Mouse (Mus musculus) brain, embryonic 14.5 days (tissue): ENCODE results near the gene Krt6a. TPM values are rescaled to one million over a fixed set of nuclear protein-coding genes. Genes with fewer than 3 reads are reported as not detected.
A peak's percentile ranks its signal among the peaks of the same experiment; 100 is the strongest.
"Not testable (repeated sequence)": the region's sequence is repeated elsewhere in the genome, so short reads cannot be mapped to it uniquely, and the experiment has no call there.

Experiments used
- DNase-seq: peaks from one replicate; pipeline ENCODE4 v3.0.0-alpha.2; 2011; ENCODE audit warnings: low read depth
- CTCF ChIP-seq: fragments of 200-500 bp; IDR thresholded peaks from 2 replicates; pipeline ENCODE4 v1.5.1; 2012; ENCODE audit warnings: inconsistent platforms, mild to moderate bottlenecking, moderate library complexity, borderline replicate concordance; ENCODE audit not compliant: insufficient read depth, insufficient read length; ENCODE audit errors: extremely low read depth
- POLR2A ChIP-seq: fragments of 200-500 bp; IDR thresholded peaks from 2 replicates; pipeline ENCODE4 v1.6.1; 2012; ENCODE audit warnings: mild to moderate bottlenecking, inconsistent platforms, borderline replicate concordance; ENCODE audit not compliant: poor library complexity, insufficient read depth, insufficient read length, severe bottlenecking; ENCODE audit errors: extremely low read depth
- polyA plus RNA-seq: library from polyadenylated mRNA; depleted of rRNA; stranded (reverse); fragments of >200 nt; gene quantifications from 2 replicates; pipeline ENCODE4 v1.2.3, GENCODE M21; 2012; rRNA removed

Gene Krt6a
- polyA plus RNA-seq, 1 experiment = 0.29 TPM

- TF ChIP-seq POLR2A = no peak
- TF ChIP-seq CTCF = no peak
- DNase-seq = peak; percentile 3
Observed at GRCm38 (mm10) chr15:101697326-101698188, 3.5 kb upstream of the Krt6a start.

GRCm38 (mm10) chr15:101690460-101690859 lies 3.6 kb downstream of the Krt6a start:
- not testable (repeated sequence) for DNase-seq

- TF ChIP-seq POLR2A (no peak), CTCF (no peak)
- no peak for DNase-seq
Observed at GRCm38 (mm10) chr15:101688161-101688560, 5.9 kb downstream of the Krt6a start.

- TF ChIP-seq POLR2A (no peak), CTCF (no peak)
Observed at GRCm38 (mm10) chr15:101680187-101680586, 13.9 kb downstream of the Krt6a start, which contains the start of gene Krt6b. TSS of gene Krt6b (minus strand) at chr15:101680287.

GRCm38 (mm10) chr15:101675978-101676377 lies 18.1 kb downstream of the Krt6a start:
- DNase-seq = no peak
- TF ChIP-seq CTCF = no peak
- no peak for TF ChIP-seq POLR2A

More at GRCm38 (mm10) chr15:101680187-101680586, 13.9 kb downstream of the Krt6a start, which contains the start of gene Krt6b:
- DNase-seq = no peak

- TF ChIP-seq CTCF (no peak), POLR2A (no peak)
- peak; percentile 53 for DNase-seq
Observed at GRCm38 (mm10) chr15:101652736-101653265, 41.3 kb downstream of the Krt6a start.

GRCm38 (mm10) chr15:101647280-101647679 lies 46.8 kb downstream of the Krt6a start, which contains the start of gene Gm5478:
TSS of gene Gm5478 (minus strand) at chr15:101647380.
- TF ChIP-seq POLR2A (no peak), CTCF (no peak)
- no peak for DNase-seq

Other genes starting within 250 kb of the Krt6a start
- gene Krt88, start 246.6 kb downstream of the Krt6a start, polyA plus RNA-seq = not detected in 2 replicates
- gene Krt81, start 230.6 kb downstream of the Krt6a start, polyA plus RNA-seq = not detected in 2 replicates
- 0.08 TPM in 1 of 2 replicates, not detected in the other for gene Krt86, start 220.8 kb downstream of the Krt6a start, polyA plus RNA-seq
- gene Krt83, start 202.8 kb downstream of the Krt6a start, polyA plus RNA-seq = not detected in 2 replicates
- not detected in 2 replicates for gene Gm49425, start 177.0 kb downstream of the Krt6a start, polyA plus RNA-seq
- gene Krt84, start 161.5 kb downstream of the Krt6a start, polyA plus RNA-seq = not detected in 2 replicates
- not detected in 2 replicates for gene Krt82, start 143.6 kb downstream of the Krt6a start, polyA plus RNA-seq
- 0.10 and 0.11 TPM in 2 replicates for gene Krt90, start 131.4 kb downstream of the Krt6a start, polyA plus RNA-seq
- 0.06 and 0.07 TPM in 2 replicates for gene Krt75, start 120.4 kb downstream of the Krt6a start, polyA plus RNA-seq
- gene Gm5414, start 66.1 kb downstream of the Krt6a start, polyA plus RNA-seq = not detected in 2 replicates
- gene Gm5478, start 46.9 kb downstream of the Krt6a start, polyA plus RNA-seq = not detected in 2 replicates
- gene Krt6b, start 14.0 kb downstream of the Krt6a start, polyA plus RNA-seq = not detected in 2 replicates
- gene Krt5, start 18.6 kb upstream of the Krt6a start, polyA plus RNA-seq = 33.7 and 53.0 TPM in 2 replicates
- 0.09 and 0.18 TPM in 2 replicates for gene Krt71, start 48.8 kb upstream of the Krt6a start, polyA plus RNA-seq
- gene Krt72, start 92.2 kb upstream of the Krt6a start, polyA plus RNA-seq = 0.04 and 0.08 TPM in 2 replicates
- 0.78 and 0.98 TPM in 2 replicates for gene Krt73, start 108.0 kb upstream of the Krt6a start, polyA plus RNA-seq
- not detected in 2 replicates for gene Krt2, start 123.9 kb upstream of the Krt6a start, polyA plus RNA-seq
- gene Krt1, start 156.5 kb upstream of the Krt6a start, polyA plus RNA-seq = 14.9 and 19.4 TPM in 2 replicates
- gene Krt77, start 175.4 kb upstream of the Krt6a start, polyA plus RNA-seq = 0.53 and 2.3 TPM in 2 replicates
- not detected in 2 replicates for gene Krt76, start 198.6 kb upstream of the Krt6a start, polyA plus RNA-seq
- 2.3 and 2.6 TPM in 2 replicates for gene Krt4, start 230.4 kb upstream of the Krt6a start, polyA plus RNA-seq
- 0.10 and 0.23 TPM in 2 replicates for gene Krt79, start 246.0 kb upstream of the Krt6a start, polyA plus RNA-seq